Mouse (Mus musculus) C2C12 (cell line): ENCODE data around the gene Ctnna2. TPM values are rescaled to one million over a fixed set of nuclear protein-coding genes. Genes with fewer than 3 reads are reported as not detected.

Source experiments
- H3K27me3 ChIP-seq: one replicate; pipeline ENCODE4 v1.6.1; 2011; ENCODE audit not compliant: control insufficient read depth, insufficient read depth, insufficient read length
- H3K36me3 ChIP-seq: one replicate; pipeline ENCODE4 v1.6.1; 2011; ENCODE audit not compliant: control insufficient read depth, insufficient read depth
- H3K4me3 ChIP-seq: one replicate; pipeline ENCODE4 v1.5.1; 2011; ENCODE audit warnings: mild to moderate bottlenecking, control low read depth; ENCODE audit not compliant: poor library complexity, insufficient read depth, severe bottlenecking
- H3K79me2 ChIP-seq: one replicate; pipeline ENCODE4 v1.6.1; 2011; ENCODE audit not compliant: control insufficient read depth, insufficient read depth
- H3K79me3 ChIP-seq: one replicate; pipeline ENCODE4 v1.6.1; 2011; ENCODE audit warnings: low read depth, control low read depth
- H3ac ChIP-seq: one replicate; pipeline ENCODE3; 2011; ENCODE audit warnings: low read depth; ENCODE audit not compliant: control insufficient read depth, insufficient read length
- CEBPB ChIP-seq: IDR thresholded peaks from one replicate; pipeline ENCODE4 v1.6.1; 2011; ENCODE audit warnings: low read depth, mild to moderate bottlenecking, control low read depth, moderate library complexity
- CTCF ChIP-seq: IDR thresholded peaks from one replicate; pipeline ENCODE4 v1.5.1; 2011; ENCODE audit not compliant: control insufficient read depth, insufficient read depth, insufficient read length
- FOSL1 ChIP-seq: IDR thresholded peaks from one replicate; pipeline ENCODE4 v1.8.0; 2011; ENCODE audit warnings: mild to moderate bottlenecking, low read length; ENCODE audit not compliant: poor library complexity, insufficient read depth, severe bottlenecking
- MAX ChIP-seq: IDR thresholded peaks from one replicate; pipeline ENCODE4 v1.6.1; 2011; ENCODE audit warnings: mild to moderate bottlenecking, control low read depth
- MYOD1 ChIP-seq: IDR thresholded peaks from one replicate; pipeline ENCODE4 v1.6.1; 2011; ENCODE audit warnings: low read depth; ENCODE audit not compliant: control insufficient read depth, insufficient read length
- MYOG ChIP-seq: IDR thresholded peaks from one replicate; pipeline ENCODE4 v1.6.1; 2011; ENCODE audit not compliant: control insufficient read depth, insufficient read length; ENCODE audit errors: extremely low read depth
- USF1 ChIP-seq: IDR thresholded peaks from one replicate; pipeline ENCODE4 v1.6.1; 2011; ENCODE audit warnings: low read depth, mild to moderate bottlenecking, control low read depth, moderate library complexity
- polyA plus RNA-seq: library from polyadenylated mRNA; unstranded; fragments of >200 nt; fragmentation: generic; extraction: Trizol; gene quantifications from one replicate; pipeline ENCODE4 v1.2.1, GENCODE M21; 2012; ENCODE audit warnings: missing spikeins

Ctnna2 gene
- polyA plus RNA-seq, 1 experiment, result not detected

- H3K79me2 ChIP-seq, result no peaks in the 10 kb centered on the region
- TF ChIP-seq MYOD1, result no peak
- TF ChIP-seq FOSL1, result no peak
- TF ChIP-seq CEBPB, result no peak
- TF ChIP-seq CTCF, result no peak
- no peak for TF ChIP-seq USF1
Observed at GRCm38 (mm10) chr6:76979247-76979850, 1000.1 kb downstream of the Ctnna2 start.

GRCm38 (mm10) chr6:76977817-76978216, 1001.7 kb downstream of the Ctnna2 start:
- Histone ChIP-seq H3K27me3 (no peaks in the 10 kb centered on the region), H3K79me3 (no peaks in the 10 kb centered on the region), H3K36me3 (no peaks in the 10 kb centered on the region), H3K79me2 (no peaks in the 10 kb centered on the region), H3K4me3 (no peak overlapping the region), H3ac (no peak overlapping the region)
- no peak for TF ChIP-seq MYOG
- no peak for TF ChIP-seq MYOD1
- no peak for TF ChIP-seq USF1

More at GRCm38 (mm10) chr6:76979247-76979850, 1000.1 kb downstream of the Ctnna2 start:
- H3K4me3 ChIP-seq, result no peak overlapping the region
- no peaks in the 10 kb centered on the region for H3K36me3 ChIP-seq
- no peaks in the 10 kb centered on the region for H3K27me3 ChIP-seq
- no peak overlapping the region for H3ac ChIP-seq
- H3K79me3 ChIP-seq, result no peaks in the 10 kb centered on the region

GRCm38 (mm10) chr6:76974297-76974696, 1005.2 kb downstream of the Ctnna2 start:
- Histone ChIP-seq H3K27me3 (no peaks in the 10 kb centered on the region), H3K79me3 (no peaks in the 10 kb centered on the region), H3K4me3 (no peak overlapping the region), H3ac (no peak overlapping the region), H3K36me3 (no peaks in the 10 kb centered on the region), H3K79me2 (no peaks in the 10 kb centered on the region)
- TF ChIP-seq MYOD1, result no peak
- no peak for TF ChIP-seq FOSL1
- TF ChIP-seq CEBPB, result no peak
- no peak for TF ChIP-seq MAX
- no peak for TF ChIP-seq USF1
- TF ChIP-seq CTCF, result no peak
- TF ChIP-seq MYOG, result no peak

- H3K27me3 ChIP-seq, result no peaks in the 10 kb centered on the region
Observed at GRCm38 (mm10) chr6:76964998-76965432, 1014.5 kb downstream of the Ctnna2 start.

GRCm38 (mm10) chr6:76908086-76908485, 1071.4 kb downstream of the Ctnna2 start:
- Histone ChIP-seq H3K4me3 (no peak overlapping the region), H3K27me3 (no peaks in the 10 kb centered on the region), H3K36me3 (no peaks in the 10 kb centered on the region), H3K79me2 (no peaks in the 10 kb centered on the region), H3ac (no peak overlapping the region), H3K79me3 (no peaks in the 10 kb centered on the region)
- TF ChIP-seq MYOD1, result no peak
- TF ChIP-seq FOSL1, result no peak
- no peak for TF ChIP-seq MAX
- TF ChIP-seq MYOG, result no peak
- TF ChIP-seq CEBPB, result no peak
- no peak for TF ChIP-seq USF1
- TF ChIP-seq CTCF, result no peak

More at GRCm38 (mm10) chr6:76964998-76965432, 1014.5 kb downstream of the Ctnna2 start:
- Histone ChIP-seq H3K4me3 (no peak overlapping the region), H3ac (no peak overlapping the region), H3K36me3 (no peaks in the 10 kb centered on the region), H3K79me2 (no peaks in the 10 kb centered on the region), H3K79me3 (no peaks in the 10 kb centered on the region)
- no peak for TF ChIP-seq MYOD1
- TF ChIP-seq CTCF, result no peak
- no peak for TF ChIP-seq CEBPB
- TF ChIP-seq MYOG, result no peak
- no peak for TF ChIP-seq MAX
- no peak for TF ChIP-seq FOSL1
- no peak for TF ChIP-seq USF1

- no peaks in the 10 kb centered on the region for H3K79me3 ChIP-seq
- no peaks in the 10 kb centered on the region for H3K36me3 ChIP-seq
- TF ChIP-seq USF1 (no peak), CEBPB (no peak)
- no peak overlapping the region for H3ac ChIP-seq
- H3K79me2 ChIP-seq, result no peaks in the 10 kb centered on the region
- H3K27me3 ChIP-seq, result no peaks in the 10 kb centered on the region
- no peak overlapping the region for H3K4me3 ChIP-seq
Observed at GRCm38 (mm10) chr6:76897156-76897555, 1082.3 kb downstream of the Ctnna2 start.
